Mouse (Mus musculus) thymus, postnatal 25 days (tissue): ENCODE data around the gene Gm10295.
A peak's percentile ranks its signal among the peaks of the same experiment; 100 is the strongest.

ENCODE experiments used
- DNase-seq: peaks from one replicate; pipeline ENCODE4 v3.0.0; 2022

The Gm10295 gene

GRCm38 (mm10) chr7:71351364-71351763 is at the start of gene Gm10295:
Gene Gm10295, minus strand, starts transcription at chr7:71351485.
- no peak for DNase-seq

GRCm38 (mm10) chr7:71401032-71401431 is 49.7 kb upstream of the Gm10295 start:
- DNase-seq = no peak

GRCm38 (mm10) chr7:71399891-71400632 is 48.8 kb upstream of the Gm10295 start:
- no peak for DNase-seq

- no peak for DNase-seq
Observed at GRCm38 (mm10) chr7:71398959-71399756, 47.9 kb upstream of the Gm10295 start.

GRCm38 (mm10) chr7:71398389-71398788 is 47.1 kb upstream of the Gm10295 start:
- DNase-seq = no peak

GRCm38 (mm10) chr7:71392795-71393341 is 41.6 kb upstream of the Gm10295 start:
- DNase-seq = no peak

GRCm38 (mm10) chr7:71391333-71391732 is 40.0 kb upstream of the Gm10295 start:
- DNase-seq = no peak

- no peak for DNase-seq
Observed at GRCm38 (mm10) chr7:71390291-71390690, 39.0 kb upstream of the Gm10295 start.

- DNase-seq = no peak
Observed at GRCm38 (mm10) chr7:71386050-71386449, 34.8 kb upstream of the Gm10295 start.

- DNase-seq = no peak
Observed at GRCm38 (mm10) chr7:71384921-71385320, 33.6 kb upstream of the Gm10295 start.

- no peak for DNase-seq
Observed at GRCm38 (mm10) chr7:71383341-71384130, 32.3 kb upstream of the Gm10295 start.

GRCm38 (mm10) chr7:71379826-71380825 is 28.8 kb upstream of the Gm10295 start:
- DNase-seq = no peak

GRCm38 (mm10) chr7:71378812-71379760 is 27.8 kb upstream of the Gm10295 start:
- DNase-seq = peak; percentile 1

- no peak for DNase-seq
Observed at GRCm38 (mm10) chr7:71377983-71378382, 26.7 kb upstream of the Gm10295 start.

- no peak for DNase-seq
Observed at GRCm38 (mm10) chr7:71374059-71374458, 22.8 kb upstream of the Gm10295 start.

GRCm38 (mm10) chr7:71371916-71372315 is 20.6 kb upstream of the Gm10295 start:
- no peak for DNase-seq

- DNase-seq = no peak
Observed at GRCm38 (mm10) chr7:71370746-71371145, 19.5 kb upstream of the Gm10295 start.

GRCm38 (mm10) chr7:71370128-71370527 is 18.8 kb upstream of the Gm10295 start:
- DNase-seq = no peak

- no peak for DNase-seq
Observed at GRCm38 (mm10) chr7:71368543-71369181, 17.4 kb upstream of the Gm10295 start.

GRCm38 (mm10) chr7:71355596-71355995 is 4.3 kb upstream of the Gm10295 start:
- DNase-seq = no peak
